Mouse (Mus musculus): ENCODE results near the gene Cdca4. TPM values are rescaled to one million over a fixed set of nuclear protein-coding genes. Genes with fewer than 3 reads are reported as not detected.
A peak's percentile ranks its signal among the peaks of the same experiment; 100 is the strongest.

The Cdca4 gene
- polyA plus RNA-seq, 1 experiment, result 21.4 TPM

DNA sequence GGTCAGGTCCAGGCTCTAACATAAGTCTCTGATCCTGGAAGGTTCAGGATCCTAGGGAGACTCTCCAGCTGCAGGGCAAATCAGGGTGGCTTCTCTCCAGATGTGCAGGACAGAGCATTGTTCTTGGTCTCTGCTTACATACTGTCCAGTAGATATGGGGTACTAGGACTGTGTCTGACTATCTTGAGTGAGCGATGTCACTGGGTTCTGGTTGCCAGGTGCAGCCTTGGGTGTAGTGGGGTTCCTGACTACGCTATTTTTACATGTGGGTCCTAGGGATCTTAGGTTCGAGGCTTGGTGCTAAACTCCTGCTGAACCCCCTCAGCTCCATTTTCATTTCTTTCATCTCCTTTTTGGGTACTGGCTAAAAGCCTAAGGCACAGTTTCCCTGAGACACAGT lies 1.3 kb upstream of the Cdca4 start:
- DNase-seq, result no peak
- H3K4me3 ChIP-seq (replicated peaks; ENCODE audit: extremely low read depth, low read depth, low read length), result no peak overlapping the region
- TF ChIP-seq CTCF (IDR thresholded peaks at IDR 0.05; ENCODE audit: insufficient read depth, low read length) (no peak), POLR2A (IDR thresholded peaks at IDR 0.05; ENCODE audit: borderline replicate concordance, extremely low read depth, low read depth, low read length) (no peak)
- peaks cover 9% of the 10 kb centered on the region for H3K4me1 ChIP-seq (ENCODE audit: control insufficient read depth, insufficient read depth, low read length)
- WGBS, result 83% methylated on average over 3 of the region's 3 CpGs

DNA sequence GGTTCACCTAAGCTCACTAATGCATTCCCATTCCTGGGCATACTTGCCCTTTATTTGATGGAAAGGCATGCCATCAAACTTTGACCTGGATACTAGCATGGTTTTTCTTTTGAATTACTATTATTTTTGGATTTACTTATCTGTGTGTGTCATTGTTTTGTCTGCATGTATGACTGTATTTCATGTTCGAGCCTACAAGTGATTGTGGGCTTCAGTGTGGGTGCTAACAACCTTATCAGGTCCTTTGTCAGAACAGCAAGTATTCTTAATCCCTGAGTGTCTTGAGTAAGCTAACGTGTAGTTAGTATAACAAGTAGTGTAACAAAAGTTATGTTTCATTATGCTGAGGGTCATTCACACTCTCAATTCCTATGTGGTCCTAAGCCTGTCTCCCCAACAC lies 918 bp upstream of the Cdca4 start:
- no peak for DNase-seq
- 17% methylated on average over 2 of the region's 2 CpGs for WGBS
- H3K4me1 ChIP-seq (ENCODE audit: control insufficient read depth, insufficient read depth, low read length), result peaks cover 9% of the 10 kb centered on the region
- peak overlapping the region; percentile 83 for H3K4me3 ChIP-seq (replicated peaks; ENCODE audit: extremely low read depth, low read depth, low read length)
- TF ChIP-seq POLR2A (IDR thresholded peaks at IDR 0.05; ENCODE audit: borderline replicate concordance, extremely low read depth, low read depth, low read length), result no peak

DNA sequence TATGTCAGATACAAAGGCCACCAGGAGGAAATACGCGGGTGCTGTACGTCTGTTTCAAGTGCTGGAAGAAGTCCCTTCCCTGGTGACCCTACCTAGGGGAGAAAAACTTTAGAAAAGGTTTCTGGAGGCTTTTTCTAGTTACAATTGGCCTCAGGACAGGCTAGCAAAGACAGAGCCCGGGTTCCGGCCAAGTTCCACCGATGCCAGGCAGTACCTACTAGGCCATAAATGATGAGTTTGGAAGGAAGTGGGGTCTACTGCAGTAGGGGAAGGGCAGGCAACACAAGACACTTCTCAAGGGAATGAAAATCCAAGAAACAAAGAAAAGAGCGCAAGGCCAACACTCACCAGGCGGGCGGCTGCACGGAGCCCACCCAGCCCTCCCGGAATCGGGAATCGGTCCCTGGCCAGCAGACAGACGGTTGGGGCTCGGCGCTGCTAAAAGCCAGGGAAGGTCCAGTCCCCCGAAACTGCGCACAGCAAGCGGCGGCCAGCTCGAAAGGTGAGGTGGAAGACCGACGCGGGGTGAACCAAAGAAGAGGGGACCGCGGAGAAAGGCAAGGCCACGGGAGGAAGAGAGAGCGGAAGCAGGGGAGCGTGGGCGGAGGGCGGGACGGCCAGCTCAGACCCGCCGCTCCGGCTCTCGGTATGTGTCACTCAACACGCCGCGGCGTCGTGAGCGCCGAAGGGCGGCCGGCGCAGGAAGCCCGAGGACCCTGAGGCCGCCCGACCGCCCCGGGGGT lies 551 bp downstream of the Cdca4 start:
- DNase-seq, result no peak
- WGBS, result under 1% methylated on average over 51 of the region's 51 CpGs
- TF ChIP-seq CTCF (IDR thresholded peaks at IDR 0.05; ENCODE audit: insufficient read depth, low read length) (no peak), POLR2A (IDR thresholded peaks at IDR 0.05; ENCODE audit: borderline replicate concordance, extremely low read depth, low read depth, low read length) (no peak)
- peaks cover 12% of the 10 kb centered on the region for H3K4me1 ChIP-seq (ENCODE audit: control insufficient read depth, insufficient read depth, low read length)
- H3K4me3 ChIP-seq (replicated peaks; ENCODE audit: extremely low read depth, low read depth, low read length), result peak overlapping the region; percentile 90

GRCm38 (mm10) chr12:112825901-112826300 lies 3.3 kb downstream of the Cdca4 start:
- 67% methylated on average over 5 of the region's 5 CpGs for WGBS
- no peak for DNase-seq
- peaks cover 26% of the 10 kb centered on the region for H3K4me1 ChIP-seq (ENCODE audit: control insufficient read depth, insufficient read depth, low read length)
- H3K4me3 ChIP-seq (replicated peaks; ENCODE audit: extremely low read depth, low read depth, low read length), result no peak overlapping the region
- no peak for TF ChIP-seq CTCF (IDR thresholded peaks at IDR 0.05; ENCODE audit: insufficient read depth, low read length)
- TF ChIP-seq POLR2A (IDR thresholded peaks at IDR 0.05; ENCODE audit: borderline replicate concordance, extremely low read depth, low read depth, low read length), result no peak

DNA sequence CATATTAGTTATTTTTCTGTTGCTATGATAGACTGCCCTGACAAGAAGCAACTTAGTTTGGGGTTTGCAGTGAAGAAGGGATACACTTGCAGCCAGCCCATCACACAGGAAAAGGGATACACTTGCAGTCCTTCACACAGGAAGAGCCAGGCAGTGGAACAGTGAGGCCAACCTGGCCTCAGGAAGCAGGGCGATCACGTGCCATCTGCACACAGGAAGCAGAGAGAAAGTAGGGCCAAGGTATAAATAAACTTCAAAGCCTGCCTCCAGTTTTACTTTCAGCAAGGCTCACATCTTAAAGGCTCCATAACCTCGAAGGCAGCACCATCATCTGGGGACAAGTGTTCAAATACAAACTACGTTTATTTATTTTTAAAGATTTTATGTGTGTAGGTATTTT lies 6.0 kb downstream of the Cdca4 start:
- no peak for DNase-seq
- Histone ChIP-seq H3K4me3 (replicated peaks; ENCODE audit: extremely low read depth, low read depth, low read length) (no peak overlapping the region), H3K4me1 (ENCODE audit: control insufficient read depth, insufficient read depth, low read length) (peaks cover 26% of the 10 kb centered on the region)
- TF ChIP-seq POLR2A (IDR thresholded peaks at IDR 0.05; ENCODE audit: borderline replicate concordance, extremely low read depth, low read depth, low read length) (no peak), CTCF (IDR thresholded peaks at IDR 0.05; ENCODE audit: insufficient read depth, low read length) (no peak)
- 28% methylated on average over 4 of the region's 4 CpGs for WGBS

GRCm38 (mm10) chr12:112822676-112823075 lies 6.5 kb downstream of the Cdca4 start:
- TF ChIP-seq CTCF (IDR thresholded peaks at IDR 0.05; ENCODE audit: insufficient read depth, low read length), result no peak
- TF ChIP-seq POLR2A (IDR thresholded peaks at IDR 0.05; ENCODE audit: borderline replicate concordance, extremely low read depth, low read depth, low read length), result no peak
- Histone ChIP-seq H3K4me1 (ENCODE audit: control insufficient read depth, insufficient read depth, low read length) (peaks cover 25% of the 10 kb centered on the region), H3K4me3 (replicated peaks; ENCODE audit: extremely low read depth, low read depth, low read length) (no peak overlapping the region)
- DNase-seq, result no peak
- WGBS, result 53% methylated on average over 2 of the region's 2 CpGs

- no peak for TF ChIP-seq POLR2A (IDR thresholded peaks at IDR 0.05; ENCODE audit: borderline replicate concordance, extremely low read depth, low read depth, low read length)
- TF ChIP-seq CTCF (IDR thresholded peaks at IDR 0.05; ENCODE audit: insufficient read depth, low read length), result no peak
- no peak for DNase-seq
- no peak overlapping the region for H3K4me3 ChIP-seq (replicated peaks; ENCODE audit: extremely low read depth, low read depth, low read length)
- 38% methylated on average over 4 of the region's 4 CpGs for WGBS
- H3K4me1 ChIP-seq (ENCODE audit: control insufficient read depth, insufficient read depth, low read length), result peaks cover 20% of the 10 kb centered on the region
These were observed 7.2 kb downstream of the Cdca4 start for GRCm38 (mm10) chr12:112821974-112822373.

DNA sequence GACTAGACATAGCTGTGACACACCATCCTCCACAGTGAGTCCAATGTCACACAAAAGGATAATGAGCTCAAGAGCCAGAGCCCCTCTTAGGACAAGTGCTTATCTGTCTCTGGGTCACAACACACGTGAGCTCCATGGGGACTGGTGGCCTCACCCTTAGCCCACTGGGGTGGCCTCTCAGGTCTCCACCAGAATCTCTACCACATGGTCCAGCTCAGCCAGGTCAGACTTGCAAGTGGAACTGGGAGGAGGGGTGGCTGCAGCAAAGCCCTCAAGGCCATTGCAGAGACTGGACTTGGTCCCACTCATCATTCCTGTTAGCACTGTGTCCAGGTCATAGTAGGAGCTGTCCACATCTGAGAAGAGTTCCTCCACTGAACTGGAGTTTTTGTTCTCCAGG lies 8.0 kb downstream of the Cdca4 start:
- 63% methylated on average over 1 of the region's 1 CpGs for WGBS
- peaks cover 20% of the 10 kb centered on the region for H3K4me1 ChIP-seq (ENCODE audit: control insufficient read depth, insufficient read depth, low read length)
- TF ChIP-seq POLR2A (IDR thresholded peaks at IDR 0.05; ENCODE audit: borderline replicate concordance, extremely low read depth, low read depth, low read length) (no peak), CTCF (IDR thresholded peaks at IDR 0.05; ENCODE audit: insufficient read depth, low read length) (no peak)
- no peak overlapping the region for H3K4me3 ChIP-seq (replicated peaks; ENCODE audit: extremely low read depth, low read depth, low read length)
- no peak for DNase-seq

- 81% methylated on average over 12 of the region's 12 CpGs for WGBS
These were observed 8.7 kb downstream of the Cdca4 start for GRCm38 (mm10) chr12:112820401-112820999.

More at GRCm38 (mm10) chr12:112820401-112820999, 8.7 kb downstream of the Cdca4 start:
- DNase-seq, result no peak
- Histone ChIP-seq H3K4me3 (replicated peaks; ENCODE audit: extremely low read depth, low read depth, low read length) (no peak overlapping the region), H3K4me1 (ENCODE audit: control insufficient read depth, insufficient read depth, low read length) (peaks cover 20% of the 10 kb centered on the region)
- TF ChIP-seq CTCF (IDR thresholded peaks at IDR 0.05; ENCODE audit: insufficient read depth, low read length), result no peak
- TF ChIP-seq POLR2A (IDR thresholded peaks at IDR 0.05; ENCODE audit: borderline replicate concordance, extremely low read depth, low read depth, low read length), result no peak
